Mouse (Mus musculus) hindlimb bud, embryonic 11.5 days (tissue): ENCODE results near the gene Hlcs.

ENCODE experiments used
- DNase-seq: peaks from one replicate; pipeline ENCODE4 v3.0.0-alpha.2; 2012; ENCODE audit warnings: low read depth, low spot score; ENCODE audit errors: extremely low spot score

Hlcs gene

DNA sequence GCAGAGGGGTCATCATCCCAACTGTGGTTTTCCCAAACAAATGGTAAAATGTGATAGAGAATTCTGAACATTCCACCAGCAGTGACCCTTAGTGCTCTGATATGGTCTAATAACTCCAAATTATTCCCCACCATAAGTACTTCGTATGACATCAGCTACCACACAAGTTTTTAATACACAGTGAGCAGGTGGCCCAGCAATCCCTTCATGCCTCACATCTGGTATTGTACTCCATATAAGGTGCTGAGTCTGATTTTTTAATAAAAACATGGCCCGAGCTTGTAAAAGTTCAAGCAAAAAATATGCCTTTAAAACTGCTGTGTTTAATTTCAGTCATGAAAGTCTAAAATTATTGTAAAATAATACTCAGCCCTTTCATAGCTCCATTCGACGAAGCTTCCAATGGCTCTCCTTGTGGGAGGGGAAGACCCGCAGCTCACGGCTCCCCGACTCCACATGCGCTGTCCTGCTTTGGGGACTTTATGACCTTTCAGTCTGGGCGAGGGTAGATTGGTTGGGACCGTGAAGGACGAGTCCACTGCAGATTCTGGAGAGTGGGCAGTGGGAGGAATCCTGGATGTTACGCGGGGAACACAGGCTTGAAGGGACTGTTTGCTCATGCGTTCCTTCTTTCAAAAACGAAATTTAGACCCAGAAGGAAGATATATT lies 102.5 kb downstream of the Hlcs start:
- no peak for DNase-seq

DNA sequence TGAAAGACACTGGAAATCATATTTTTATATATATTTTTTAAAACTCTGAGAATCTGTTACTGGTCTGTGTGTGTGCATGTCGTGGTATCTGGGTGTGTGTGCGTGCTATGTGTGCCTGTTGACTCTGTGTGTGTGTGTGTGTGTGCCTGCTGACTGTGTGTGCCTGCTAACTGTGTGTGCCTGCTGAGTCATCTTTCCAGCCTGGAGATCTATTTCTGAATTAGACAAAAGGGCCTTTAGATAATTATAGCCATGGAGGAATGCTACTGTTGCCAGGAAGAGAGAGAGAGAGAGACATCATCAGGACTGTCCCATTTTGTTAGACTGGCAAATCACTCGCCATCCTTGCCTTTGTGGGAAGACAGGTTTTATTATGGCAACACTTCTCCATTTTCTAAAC lies 103.7 kb downstream of the Hlcs start:
- DNase-seq: no peak

DNA sequence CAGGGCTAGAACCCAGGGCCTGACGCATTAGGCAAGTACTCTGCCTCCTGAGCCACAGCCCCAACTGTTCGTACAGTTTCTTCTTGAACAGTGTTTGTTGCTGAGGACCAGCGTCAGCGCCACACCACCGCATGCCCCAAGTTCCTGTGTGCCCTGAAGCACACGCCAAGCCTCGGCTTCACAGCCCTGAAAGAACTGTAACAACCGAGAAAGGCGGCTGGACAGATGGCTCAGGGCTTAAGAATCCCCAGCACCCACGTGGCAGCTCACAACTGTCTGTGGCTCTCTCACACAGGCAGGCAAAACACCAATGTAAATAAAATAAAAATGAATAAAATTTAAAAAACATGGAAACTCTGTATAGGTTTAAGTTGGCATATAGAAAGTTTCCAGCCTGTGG lies 104.5 kb downstream of the Hlcs start:
- DNase-seq: no peak

DNA sequence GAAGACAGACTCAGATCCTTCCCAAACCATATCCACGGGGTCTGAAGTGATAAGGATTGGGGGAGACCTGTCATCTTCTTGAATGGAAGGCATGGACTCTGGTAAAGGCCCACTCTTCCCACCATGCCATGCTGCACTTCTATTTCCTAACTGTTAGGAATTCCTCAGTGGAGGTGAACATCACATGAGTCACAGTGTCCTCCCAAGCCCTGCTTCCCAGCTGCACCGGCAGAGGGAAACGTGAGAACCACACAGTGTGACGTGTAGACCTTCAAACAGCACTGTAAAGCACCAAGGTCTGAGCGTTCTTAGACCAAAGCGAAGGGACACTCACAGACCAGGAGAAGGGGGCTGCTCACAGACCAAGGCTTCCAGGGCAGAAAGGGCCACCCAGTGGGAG lies 105.2 kb downstream of the Hlcs start:
- DNase-seq: no peak

DNA sequence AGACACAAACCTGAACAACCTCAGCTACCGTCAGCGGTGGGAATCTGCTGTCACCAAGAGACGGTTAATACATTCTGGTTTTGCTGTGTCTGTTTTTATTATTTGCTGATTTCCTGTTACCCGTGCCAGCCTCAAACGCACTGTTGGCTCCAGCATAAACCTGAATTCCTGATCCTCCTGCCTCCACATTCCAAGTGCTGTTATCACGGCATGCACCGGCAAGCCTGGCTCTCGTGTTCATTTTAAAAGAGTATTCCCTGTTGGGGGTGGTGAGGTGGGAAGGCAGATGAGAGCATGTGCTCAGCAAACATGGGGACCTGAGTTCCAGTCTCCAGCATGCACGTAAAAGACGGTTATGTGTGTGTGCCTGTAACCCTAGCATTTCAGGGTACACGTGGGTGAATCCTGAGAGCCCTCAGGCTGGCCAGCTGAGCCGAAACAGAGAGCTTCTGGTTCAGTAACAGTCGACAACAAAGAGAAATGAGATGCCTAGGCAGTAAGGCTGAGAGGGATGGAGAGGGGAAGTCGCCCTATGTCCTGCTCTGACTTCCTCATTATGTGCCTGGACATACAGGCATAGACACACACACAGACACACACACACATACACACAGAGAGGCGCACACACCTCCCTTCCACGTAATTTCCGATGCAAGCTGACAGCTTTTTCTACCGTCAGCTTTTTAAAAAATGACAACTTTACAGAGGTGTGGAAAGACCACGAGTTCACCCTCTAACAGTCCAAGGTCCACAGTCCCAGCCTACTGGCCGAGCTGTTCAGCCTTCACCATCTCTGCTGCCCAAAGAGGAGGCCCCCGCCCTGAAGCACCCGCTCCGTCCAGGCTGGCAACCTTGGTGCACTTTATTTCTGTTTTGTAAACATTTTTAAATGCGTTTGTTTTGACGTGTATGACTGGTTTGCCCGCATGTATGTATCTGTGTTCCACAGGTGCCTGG lies 107.6 kb downstream of the Hlcs start:
- DNase-seq: no peak

DNA sequence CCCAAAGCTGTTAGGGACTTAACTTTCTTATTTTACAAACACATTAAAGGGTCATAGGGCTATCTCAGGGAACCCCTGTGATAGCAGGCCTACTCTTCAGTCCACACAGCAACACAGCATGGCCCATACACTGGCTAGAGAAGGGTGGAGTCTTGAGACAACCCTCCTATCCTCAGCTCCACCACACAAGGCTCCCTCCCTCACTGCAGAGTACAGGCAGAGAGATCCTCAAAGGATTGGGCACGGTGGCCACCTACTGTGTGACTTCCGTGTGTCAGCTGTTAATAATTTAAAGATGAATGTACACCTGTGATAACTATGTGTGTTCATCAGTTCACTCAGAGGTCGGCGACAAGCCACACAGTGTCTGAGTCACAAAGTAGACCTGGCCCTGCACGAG lies 112.0 kb downstream of the Hlcs start:
- no peak for DNase-seq

DNA sequence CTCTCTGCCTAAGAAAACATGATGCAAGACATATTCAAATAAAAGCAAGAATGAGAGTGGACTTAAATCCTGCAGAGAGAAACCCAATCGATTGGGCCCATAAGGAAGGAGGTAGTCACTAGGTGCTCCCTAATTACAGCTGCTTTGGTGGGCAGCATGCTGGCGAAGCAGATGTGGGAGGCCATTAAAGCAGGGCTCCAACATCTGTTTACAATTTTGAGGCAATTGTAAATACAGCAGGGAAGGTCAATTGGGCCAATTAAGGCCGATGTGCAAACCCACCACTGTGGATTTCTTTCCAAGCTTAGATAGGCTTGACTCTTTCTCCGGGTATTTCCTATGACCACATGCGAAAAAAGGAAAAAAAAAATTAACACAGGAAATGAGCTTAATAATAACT lies 117.5 kb downstream of the Hlcs start:
- peak; percentile 89 for DNase-seq

DNA sequence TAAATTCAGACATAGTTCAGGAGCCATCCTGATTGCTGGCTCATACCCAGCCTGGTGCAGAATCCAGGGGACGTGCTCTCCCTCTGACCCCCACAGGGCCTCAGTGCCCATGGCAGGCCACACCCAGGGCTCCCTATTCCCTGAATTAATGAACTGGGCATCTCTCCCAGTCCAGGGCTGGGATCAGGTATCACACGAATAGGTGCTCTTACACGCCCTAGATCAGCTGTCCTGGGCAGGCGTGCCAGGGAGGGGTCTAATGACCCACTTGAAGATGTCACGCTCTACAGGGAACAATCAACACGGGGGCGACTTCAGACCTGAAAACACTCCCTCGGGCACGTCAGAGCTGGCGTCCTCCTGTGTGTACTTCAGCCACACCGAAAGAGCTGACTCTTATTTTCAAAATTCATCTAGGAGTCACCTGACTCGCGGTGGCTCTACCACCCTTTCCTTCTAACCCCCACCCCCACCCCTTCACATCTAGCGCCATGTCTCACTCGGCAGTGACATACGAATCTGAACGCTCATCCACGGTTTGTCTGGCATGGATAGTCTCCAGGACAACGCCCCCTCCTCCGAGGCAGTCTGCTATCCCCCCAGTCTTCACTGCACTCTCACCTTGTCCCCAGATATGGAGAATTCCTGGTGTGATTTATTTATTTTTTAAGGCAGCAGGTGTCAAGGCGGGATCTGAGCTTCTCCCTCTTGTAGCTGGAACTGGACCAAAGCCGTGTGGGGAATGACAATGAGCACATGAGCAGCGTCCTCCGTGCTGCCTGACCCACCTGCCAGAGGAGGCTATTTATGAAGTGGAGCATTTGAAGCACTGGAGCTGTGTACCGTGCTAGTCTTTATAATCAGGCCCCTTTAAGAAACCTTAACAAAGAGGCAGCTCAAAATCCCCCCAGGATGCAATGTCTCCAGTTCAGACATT lies 121.7 kb downstream of the Hlcs start:
- DNase-seq: no peak

DNA sequence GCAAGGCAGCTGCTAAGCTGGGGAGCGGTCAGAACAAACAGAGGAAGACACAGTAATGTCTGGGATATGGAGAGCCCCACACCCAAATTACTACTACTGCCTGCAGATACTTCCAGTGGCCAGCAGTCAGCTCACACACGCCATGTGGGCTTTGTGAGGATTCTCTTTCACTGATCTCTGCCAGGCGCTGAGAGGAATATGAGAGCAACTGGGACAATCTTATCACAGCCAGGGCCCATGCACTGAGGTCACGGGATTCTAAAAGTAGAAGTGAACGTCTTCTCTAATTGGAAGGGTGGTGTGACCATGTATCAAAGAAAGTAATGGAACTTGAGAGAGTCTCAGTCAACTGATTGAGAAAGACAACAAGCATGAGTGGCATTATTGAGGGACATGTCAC lies 123.1 kb downstream of the Hlcs start:
- no peak for DNase-seq

DNA sequence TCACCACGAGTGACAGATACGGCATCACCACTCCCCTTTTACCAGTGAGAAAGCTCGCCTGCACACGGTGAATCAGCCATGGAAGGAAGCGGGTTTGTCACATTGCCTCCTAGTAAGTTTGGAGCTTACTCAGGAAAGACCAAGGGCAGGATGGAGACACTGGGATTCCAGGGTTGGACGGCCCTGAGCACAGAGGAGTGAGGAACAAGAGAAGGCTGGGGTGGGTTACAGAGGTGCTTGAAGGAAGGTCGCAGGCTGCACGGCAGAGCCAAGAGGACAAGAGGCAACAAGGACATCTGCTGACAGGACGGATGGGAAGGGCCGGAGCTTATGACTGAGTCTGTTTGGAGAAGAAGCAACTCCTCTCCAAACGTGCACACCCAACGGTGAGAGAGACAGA lies 126.8 kb downstream of the Hlcs start:
- DNase-seq: no peak

DNA sequence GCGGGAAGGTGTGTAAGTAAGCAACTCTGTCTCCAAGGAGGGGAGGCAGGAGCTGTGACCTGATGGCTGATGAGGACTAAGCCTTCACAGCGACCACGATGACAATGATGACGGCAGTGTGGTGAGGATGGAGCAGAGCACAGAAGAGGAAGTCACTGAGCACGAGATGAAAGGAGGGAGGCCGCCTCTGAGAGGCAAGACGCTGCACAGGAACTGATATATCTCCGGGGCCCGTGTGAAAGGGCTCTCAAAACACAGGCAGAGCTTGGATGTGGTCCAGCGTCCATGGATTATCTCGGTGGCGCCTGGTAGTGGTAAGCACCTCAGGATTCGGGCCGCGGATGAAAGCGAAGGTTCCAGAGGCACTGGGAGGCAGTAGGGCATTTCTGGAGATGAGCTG lies 127.9 kb downstream of the Hlcs start:
- DNase-seq: no peak

DNA sequence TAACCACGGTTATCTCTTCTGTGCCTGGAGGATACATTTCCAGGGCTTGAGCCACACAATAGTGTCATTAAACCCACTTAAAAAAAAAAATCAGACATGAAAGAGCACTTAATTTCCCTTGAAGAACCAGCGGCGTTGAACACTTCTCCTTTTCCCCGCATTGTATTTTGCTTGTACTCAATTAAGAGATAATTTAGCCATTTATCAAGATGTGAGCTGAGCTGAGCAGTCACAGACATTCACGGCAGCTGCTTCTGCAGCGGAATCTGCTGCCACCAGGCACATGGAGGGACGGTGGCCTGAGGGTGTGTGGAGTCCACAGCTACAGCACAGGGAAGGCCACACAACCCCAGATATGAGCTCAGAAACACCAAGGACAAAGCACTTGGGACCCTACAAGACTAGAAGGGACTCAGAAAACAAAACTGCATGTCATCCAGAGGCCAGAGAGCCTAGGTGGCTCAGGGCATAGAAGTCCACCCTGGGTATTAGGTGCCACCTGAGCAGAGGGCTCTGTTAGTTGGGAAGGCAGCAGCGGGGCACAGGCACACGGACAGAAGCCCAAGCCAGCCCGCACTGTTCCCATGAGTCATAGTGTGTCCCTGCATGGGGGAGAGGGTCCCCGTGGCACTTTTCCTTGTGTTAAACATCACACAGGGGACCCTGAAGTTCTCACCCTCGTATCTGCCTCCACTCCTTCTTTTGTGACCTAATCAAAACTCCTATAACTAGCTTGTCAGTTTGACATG lies 133.1 kb downstream of the Hlcs start:
- no peak for DNase-seq

DNA sequence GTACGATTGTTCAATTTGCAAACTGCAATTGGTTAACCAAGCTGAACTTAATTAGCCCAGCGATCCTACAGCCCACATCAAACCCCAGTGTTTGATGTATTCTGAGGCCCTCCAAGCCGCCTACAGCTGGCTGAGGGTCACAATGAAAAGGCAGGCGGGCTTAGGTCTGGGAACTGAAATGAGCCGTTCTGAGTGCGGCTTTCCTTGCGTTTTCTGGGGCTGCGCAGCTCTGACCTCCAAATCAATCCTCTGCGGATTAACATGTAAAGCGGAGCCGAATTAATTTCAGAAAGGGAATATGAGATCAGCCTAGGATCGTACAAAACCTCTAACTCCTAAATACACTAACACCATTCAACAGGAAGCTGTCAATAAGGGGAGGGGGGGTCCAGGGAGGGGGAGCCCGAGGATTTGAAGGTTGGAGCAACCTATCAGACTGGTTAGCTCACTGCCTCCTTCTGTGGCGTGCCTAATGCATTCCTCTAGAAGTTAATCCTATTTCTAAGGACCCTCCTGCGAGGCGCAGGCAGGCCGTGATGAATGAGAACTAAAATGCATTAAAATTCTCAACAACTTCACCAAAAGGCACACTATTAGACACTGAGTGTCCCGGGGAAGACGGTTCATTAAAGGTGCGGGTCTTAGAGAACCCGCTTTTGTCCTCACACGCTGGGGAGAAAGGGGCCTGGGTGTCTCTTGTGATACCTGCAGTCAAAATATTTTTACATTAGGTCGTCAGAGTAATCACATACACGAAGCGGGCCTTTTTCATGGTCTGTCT lies 133.8 kb downstream of the Hlcs start:
- DNase-seq: no peak

DNA sequence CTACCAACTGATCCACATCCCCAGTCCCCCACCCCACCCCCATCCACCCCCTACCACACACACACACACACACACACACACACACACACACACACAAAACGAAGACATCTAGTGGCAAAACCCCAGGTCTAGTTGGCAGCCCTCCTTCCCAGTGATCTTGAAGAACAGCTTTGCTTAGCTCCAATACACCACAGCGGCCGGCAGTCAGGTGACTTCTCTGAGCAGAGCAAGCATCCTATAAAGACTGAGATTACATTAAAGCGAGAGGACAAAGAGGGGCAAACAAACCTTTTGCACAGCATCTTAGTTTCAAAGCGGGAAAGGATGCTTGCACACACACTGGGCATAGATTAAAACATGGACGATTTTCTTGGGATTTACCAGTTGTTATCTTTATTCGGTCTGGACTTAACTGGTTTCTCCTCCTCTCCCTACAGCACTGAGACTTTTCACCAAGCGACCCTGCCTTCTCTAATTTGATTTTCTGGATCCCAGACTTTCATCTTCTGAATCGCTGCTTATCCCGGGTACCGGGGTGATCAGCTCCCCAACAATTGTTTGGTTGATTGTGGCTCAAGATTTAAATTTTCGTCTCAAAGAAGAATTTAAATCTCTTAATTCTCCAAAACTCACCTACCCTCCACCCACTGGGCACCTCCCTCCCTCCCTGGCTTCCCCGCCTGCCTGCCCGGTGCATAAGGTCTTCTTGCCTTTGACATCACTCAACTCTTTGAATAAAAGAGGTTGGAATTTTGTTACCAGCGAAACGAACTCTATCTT lies 134.7 kb downstream of the Hlcs start:
- no peak for DNase-seq

DNA sequence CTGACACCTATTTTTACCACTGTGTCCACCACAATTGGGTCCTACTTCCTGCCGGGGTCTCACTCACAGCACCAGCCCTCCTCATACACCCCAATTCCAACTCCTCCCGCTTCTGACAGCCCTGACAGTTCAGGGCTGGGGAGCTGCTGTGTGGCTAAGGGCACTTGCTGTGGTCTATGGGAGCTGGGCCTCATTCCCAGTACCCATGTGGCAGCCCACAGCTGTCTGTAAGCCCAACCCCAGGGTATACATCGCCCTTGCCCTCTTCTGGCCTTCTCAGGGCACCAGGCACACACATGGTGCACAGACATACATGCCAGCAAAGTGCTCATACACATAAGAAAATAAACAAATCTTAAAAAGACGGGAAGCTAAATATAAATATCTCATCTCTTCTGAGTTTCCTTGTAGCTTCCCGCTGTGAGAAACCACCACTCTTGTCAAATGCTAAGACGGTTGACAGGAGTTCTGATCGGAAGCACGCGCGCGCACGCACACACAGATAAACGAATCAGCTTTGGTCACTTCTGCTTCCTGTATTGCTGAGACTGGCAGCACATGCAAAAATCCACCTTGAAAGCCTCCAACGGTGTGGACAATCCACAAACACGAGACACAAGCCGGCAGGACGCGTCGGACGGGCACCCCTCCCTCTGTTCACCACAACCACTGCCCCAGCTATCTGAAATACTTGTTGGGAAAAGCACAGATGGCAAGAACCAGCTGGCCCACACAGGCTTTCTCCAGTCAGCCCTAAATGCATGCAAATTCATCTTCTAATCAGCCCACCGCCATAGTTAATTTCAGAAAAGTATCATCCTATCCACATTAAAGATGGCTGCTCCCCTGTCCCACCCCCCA lies 136.1 kb downstream of the Hlcs start:
- DNase-seq: no peak

DNA sequence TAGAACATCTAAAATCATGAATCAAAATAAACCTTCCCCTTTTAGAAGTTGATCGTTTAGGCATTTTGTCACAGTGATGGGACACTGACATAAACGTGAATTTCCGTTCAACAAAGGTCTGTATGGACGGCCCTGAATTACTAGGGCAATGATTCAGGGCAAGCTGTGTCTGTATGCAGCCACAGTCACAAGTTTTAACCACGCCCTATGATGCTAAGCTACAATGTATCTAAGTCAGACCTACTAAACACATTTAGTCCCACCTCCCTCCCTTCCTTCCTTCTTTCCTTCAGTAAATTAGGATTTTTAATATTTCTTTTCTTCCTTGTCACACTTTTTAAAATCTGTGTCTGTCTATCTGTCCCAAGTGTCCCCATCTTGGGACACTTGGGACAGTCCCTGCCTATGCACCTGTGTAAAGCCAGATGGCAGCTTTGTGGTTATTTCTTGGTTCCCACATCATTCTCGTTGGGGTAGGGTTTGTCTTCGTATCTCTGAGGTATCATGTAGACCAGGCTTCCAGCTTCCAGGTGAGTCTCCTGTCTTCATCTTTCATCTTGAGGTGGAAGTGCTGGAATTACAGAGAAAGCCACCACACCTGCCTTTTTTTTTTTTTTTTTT lies 137.9 kb downstream of the Hlcs start:
- DNase-seq: no peak

DNA sequence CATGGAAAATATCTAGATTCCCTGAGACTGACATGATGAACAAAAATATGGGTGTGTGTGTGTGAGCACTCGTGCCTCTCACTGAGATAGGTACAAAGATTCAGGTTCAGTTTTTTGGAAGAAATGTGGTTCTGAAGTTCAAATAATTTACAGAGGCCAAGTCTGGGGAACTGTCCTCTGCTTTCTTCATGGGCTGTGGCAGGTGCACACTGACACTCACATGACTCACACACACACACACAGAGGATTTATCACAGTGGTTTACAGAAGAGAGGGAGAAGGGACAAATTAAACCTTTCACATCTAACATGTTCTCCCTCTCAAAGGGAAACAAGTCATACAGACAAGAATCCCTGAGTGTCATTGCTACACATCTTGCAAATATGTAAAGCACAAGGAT lies 140.0 kb downstream of the Hlcs start:
- no peak for DNase-seq

DNA sequence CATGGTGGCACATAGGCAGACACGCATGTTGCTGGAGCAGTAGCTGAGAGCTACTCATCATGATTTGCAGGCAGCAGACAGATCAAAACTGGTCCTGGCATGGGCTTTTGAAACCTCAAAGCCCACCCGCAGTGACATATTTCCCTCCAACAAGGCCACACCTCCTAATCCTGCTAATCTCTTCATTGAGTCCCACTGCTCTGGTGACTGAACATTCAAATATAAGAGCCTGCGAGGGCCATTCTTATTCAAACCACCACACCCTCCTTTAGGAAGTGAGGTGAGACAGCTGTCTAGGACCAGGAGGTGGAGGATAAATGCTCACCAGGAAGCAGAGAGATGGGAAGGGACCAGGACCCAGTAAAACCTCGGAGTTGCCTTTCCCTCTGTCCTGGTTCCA lies 143.2 kb downstream of the Hlcs start:
- no peak for DNase-seq
